Mouse (Mus musculus) spleen, adult 2 months (tissue): Measurements from ENCODE around the gene Asap2. TPM values are rescaled to one million over a fixed set of nuclear protein-coding genes. Genes with fewer than 3 reads are reported as not detected.
"Not testable (repeated sequence)": the region's sequence is repeated elsewhere in the genome, so short reads cannot be mapped to it uniquely, and the experiment has no call there.

Source experiments
- DNase-seq, 2 experiments: peaks; one replicate each; pipeline versions ENCODE4 v3.0.0 to v3.0.0-alpha.2; 2012 to 2021; ENCODE audit warnings: low spot score in 2 of 2, low read depth in 1 of 2
- H3K27ac ChIP-seq: fragments of 200-500 bp; 2 replicates; pipeline ENCODE4 v1.5.1; 2012; ENCODE audit warnings: low read length, inconsistent platforms; ENCODE audit not compliant: insufficient read depth
- H3K27me3 ChIP-seq: fragments of 200-500 bp; 2 replicates; pipeline ENCODE4 v1.6.1; 2012; ENCODE audit warnings: mild to moderate bottlenecking, moderate library complexity, low read length, inconsistent platforms; ENCODE audit not compliant: control insufficient read depth, insufficient read depth
- H3K36me3 ChIP-seq: fragments of 200-500 bp; 2 replicates; pipeline ENCODE4 v1.6.1; 2012; ENCODE audit warnings: mild to moderate bottlenecking, low read length, inconsistent platforms; ENCODE audit not compliant: control insufficient read depth, insufficient read depth
- H3K4me1 ChIP-seq: fragments of 200-500 bp; 2 replicates; pipeline ENCODE4 v1.6.1; 2011; ENCODE audit warnings: inconsistent platforms; ENCODE audit not compliant: control insufficient read depth, insufficient read depth, insufficient read length
- H3K4me3 ChIP-seq: fragments of 200-500 bp; 2 replicates; pipeline ENCODE4 v1.5.1; 2011; ENCODE audit warnings: mild to moderate bottlenecking, inconsistent platforms; ENCODE audit not compliant: insufficient read depth, insufficient read length; ENCODE audit errors: extremely low read depth
- CTCF ChIP-seq: fragments of 200-500 bp; IDR thresholded peaks from 2 replicates; pipeline ENCODE4 v1.5.1; 2011; ENCODE audit warnings: mild to moderate bottlenecking, inconsistent platforms; ENCODE audit not compliant: insufficient read depth, insufficient read length, insufficient replicate concordance; ENCODE audit errors: extremely low read depth
- WGBS: fragments of 180-500 bp; shearing (Covaris S2); methylation state at CpG from one replicate; pipeline ENCODE4 v1.1.7; 2018; 5-methylcytosine and 5-hydroxymethylcytosine counted together
- polyA plus RNA-seq: library from polyadenylated mRNA; depleted of rRNA; stranded (reverse); fragments of >200 nt; gene quantifications from 2 replicates; pipeline ENCODE4 v1.2.3, GENCODE M21; 2012; rRNA removed

Asap2 gene
- 3.3 and 3.7 TPM in 2 replicates for polyA plus RNA-seq

DNA sequence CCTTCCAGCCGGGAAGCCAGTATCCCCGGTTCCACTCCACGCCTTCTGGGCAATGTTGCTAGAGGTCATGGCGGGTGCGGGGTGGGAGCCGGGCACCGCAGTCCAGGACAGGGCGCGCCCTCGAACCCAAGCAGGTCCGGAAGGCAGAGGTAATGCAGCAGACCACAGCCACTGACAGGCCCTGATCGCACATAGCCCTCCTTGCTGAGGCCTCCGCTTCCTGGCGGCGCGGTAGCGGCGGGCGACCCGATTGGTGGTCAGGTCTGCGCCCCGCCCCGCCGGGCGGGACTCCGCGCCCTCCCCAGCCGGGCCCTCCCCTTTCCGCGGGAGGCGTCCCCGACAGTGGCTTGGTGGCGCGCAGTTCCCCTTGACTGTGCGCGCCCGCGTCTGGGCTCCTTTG is at the start of gene Asap2:
Asap2 (plus strand) TSS at position 328 of the 400 bp plus-strand sequence.
- peak in 1 of 2 experiments; percentile 44 for DNase-seq
- H3K27ac ChIP-seq, H3K36me3 ChIP-seq, H3K27me3 ChIP-seq, H3K4me1 ChIP-seq: not testable (repeated sequence)
- WGBS = under 1% methylated on average over 25 of the region's 38 CpGs
- peak within 1 kb of the TSS; percentile 51 for H3K4me3 ChIP-seq

DNA sequence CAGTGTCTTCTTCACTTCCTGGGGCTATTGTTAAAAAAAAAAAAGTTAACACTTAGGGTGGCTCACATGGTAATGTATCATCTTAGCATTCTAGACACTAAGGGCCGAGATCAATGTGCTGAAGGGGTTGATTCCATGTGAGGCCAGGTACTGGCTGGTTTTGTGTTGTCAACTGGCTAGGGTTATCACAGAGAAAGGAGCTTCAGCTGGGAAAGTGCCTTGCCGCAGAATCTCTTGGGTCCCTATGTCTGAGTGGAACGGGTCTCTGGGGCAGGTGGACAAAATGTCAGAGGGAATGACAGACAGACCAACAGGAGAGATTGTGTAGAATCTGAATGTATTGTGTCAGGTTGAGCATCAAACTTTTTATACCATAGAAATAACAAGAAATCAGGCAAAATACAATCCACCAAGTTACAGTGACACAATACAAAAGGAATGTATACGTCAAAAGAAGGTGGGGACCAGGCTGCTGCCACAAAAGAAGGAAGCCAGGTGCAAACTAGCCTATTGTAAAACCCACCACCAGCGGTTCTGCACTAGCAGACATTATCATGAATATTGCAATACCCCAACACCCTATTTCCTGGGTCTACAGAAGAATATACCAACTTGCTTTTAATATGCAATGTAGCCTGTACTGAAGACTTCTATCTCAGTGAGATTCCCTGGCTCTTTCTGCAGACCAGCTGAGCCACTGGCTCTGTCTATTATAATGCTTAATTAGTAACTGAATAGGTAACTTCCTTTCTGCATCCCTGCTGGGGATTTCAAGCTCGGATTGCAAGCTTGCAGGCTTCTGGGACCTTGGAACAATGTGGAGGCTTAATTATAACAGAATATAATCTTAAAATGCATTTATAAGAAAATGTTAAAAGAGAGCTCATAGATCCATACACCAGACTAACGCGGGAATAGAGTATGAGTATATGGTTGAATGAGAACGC is 42.9 kb upstream of the Asap2 start:
- H3K4me3 ChIP-seq, H3K4me1 ChIP-seq, H3K36me3 ChIP-seq, DNase-seq, H3K27me3 ChIP-seq, H3K27ac ChIP-seq: not testable (repeated sequence)
- 75% methylated on average over 9 of the region's 9 CpGs for WGBS

DNA sequence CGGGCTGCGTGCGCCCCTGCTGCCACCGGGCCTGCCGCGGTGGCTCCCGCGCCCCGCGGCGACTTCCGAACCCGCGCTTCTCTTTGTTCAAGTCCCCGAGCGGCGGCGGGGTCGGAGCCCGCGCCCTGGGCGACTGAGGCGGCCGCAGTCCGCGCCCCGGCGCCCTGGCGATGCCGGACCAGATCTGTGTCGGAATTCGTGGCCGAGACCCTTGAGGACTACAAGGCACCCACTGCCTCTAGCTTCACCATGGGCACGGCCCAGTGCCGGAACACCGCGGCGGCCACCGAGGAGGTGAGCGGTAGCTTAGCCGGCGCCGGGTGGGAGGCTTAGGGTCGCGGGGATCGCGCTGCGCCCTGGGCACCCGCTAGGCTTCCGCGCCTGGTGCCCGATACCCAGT is 320 bp downstream of the Asap2 start:
- 0% methylated on average over 41 of the region's 52 CpGs for WGBS
- peak in 1 of 2 experiments; percentile 3 for DNase-seq
- H3K27ac ChIP-seq, H3K4me1 ChIP-seq, H3K36me3 ChIP-seq, H3K27me3 ChIP-seq: not testable (repeated sequence)
- H3K4me3 ChIP-seq = peak overlapping the region; percentile 51

DNA sequence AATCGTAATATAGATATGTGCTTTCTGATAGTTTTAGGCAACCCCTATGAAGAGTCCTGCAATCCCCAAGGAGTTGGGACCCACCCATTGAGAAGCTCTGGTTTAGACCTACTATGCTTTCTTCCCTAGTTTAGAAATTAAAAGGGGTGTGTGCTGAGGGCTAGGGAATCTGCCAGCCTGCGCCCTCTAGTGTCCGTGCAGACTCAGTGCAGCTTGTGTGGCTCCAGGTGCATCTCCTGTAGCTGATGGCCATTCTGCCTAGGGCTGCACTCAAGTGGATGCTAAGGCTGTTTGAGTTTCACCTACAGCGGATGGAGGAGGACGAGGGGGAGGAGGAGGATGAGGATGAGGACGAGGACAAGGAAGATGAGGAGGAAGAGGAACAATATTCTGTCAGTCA is 40.6 kb downstream of the Asap2 start:
- WGBS = 61% methylated on average over 6 of the region's 6 CpGs
- not testable (repeated sequence) for H3K27me3 ChIP-seq, H3K36me3 ChIP-seq, H3K4me3 ChIP-seq, H3K4me1 ChIP-seq, H3K27ac ChIP-seq, DNase-seq
- TF ChIP-seq CTCF = peak; percentile 18; the same call in 1 of the 2 replicates

DNA sequence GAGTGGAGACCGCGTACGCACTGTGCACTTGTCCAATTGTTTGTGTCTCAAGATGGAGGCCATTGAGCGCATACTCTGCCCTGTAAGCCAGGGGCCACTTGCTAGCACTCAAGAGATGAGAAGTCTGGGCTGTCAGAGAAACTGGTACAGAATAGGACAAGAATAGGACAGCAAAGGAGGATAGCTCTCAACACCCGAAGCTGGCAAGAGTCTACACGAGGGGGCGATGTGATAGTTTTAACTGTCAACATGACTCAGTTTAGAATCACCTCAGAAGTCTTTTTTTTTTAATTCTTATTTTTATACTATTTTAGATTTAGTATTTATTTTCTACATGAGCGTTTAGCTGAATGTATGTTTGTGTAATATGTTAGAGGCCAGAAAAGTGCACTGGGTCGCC is 56.5 kb downstream of the Asap2 start:
- not testable (repeated sequence) for H3K36me3 ChIP-seq, H3K27me3 ChIP-seq, DNase-seq, H3K27ac ChIP-seq, H3K4me3 ChIP-seq, H3K4me1 ChIP-seq
- WGBS = 93% methylated on average over 9 of the region's 9 CpGs

DNA sequence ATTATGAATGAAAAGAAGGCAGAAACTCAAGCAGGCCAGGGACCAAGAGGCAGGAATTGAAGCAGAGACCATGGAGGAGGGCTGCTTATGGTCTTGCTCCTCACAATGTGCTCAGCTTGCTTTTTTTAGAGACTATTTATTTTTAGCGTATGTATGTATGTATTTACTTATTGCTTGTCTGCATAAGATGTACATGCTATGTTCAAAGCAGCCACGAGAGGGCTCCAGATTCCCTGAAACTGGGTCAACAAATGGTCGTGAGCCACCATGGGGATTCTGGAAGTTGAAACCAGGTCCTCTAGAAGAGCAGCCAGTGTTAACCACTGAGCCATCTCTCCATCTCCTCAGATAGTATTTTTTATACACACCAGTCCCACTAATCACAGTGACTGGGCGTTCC is 85.5 kb downstream of the Asap2 start:
- H3K4me1 ChIP-seq, H3K4me3 ChIP-seq, H3K27ac ChIP-seq, H3K36me3 ChIP-seq, H3K27me3 ChIP-seq: not testable (repeated sequence)
- whole genome bisulfite sequencing = 13% methylated on average over 4 of the region's 4 CpGs
- peak in 1 of 2 experiments; percentile 67 for DNase-seq

DNA sequence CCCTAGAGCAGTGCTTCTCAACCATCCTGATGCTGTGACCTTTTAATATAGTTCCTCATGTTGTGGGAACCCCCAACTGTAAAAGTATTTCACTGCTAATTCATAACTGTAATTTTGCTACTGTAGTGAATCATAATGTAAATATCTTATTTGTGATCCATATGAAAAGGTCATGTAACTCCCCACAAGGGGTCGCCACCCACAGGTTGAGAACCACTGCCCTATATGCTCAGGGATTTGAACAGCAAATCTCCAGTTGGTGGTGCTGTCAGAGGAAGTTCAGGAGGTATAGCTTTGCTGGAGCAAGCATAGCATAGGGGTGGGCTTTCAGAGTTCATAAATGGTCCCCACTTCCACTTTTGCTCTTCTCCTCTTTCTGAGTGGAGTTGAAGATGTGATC is 99.9 kb downstream of the Asap2 start:
- not testable (repeated sequence) for H3K27ac ChIP-seq, H3K27me3 ChIP-seq, H3K4me3 ChIP-seq, H3K4me1 ChIP-seq, H3K36me3 ChIP-seq
- peak in 1 of 2 experiments; percentile 5 for DNase-seq
- 24% methylated on average over 1 of the region's 1 CpGs for WGBS

DNA sequence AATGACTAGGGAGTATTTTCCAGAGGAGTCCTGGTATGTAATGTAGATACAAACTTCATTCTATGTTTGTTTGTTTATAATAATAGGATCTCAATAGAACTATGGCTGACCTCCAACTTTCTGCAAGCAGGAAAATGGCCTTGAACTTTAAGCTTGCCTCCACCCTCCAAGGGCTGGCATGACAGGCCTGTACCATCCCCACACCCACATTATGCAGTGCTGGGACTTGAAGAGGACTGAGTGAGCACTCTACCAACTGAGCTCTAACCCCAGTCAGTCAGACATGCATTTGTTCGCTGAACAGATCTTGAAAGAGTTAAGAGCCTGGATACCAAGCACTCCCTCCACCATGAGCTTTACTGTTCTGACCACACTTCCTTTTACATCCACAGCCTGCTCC is 102.2 kb downstream of the Asap2 start:
- not testable (repeated sequence) for H3K36me3 ChIP-seq, H3K27ac ChIP-seq, H3K27me3 ChIP-seq, H3K4me1 ChIP-seq, H3K4me3 ChIP-seq, DNase-seq
- WGBS = 78% methylated on average over 1 of the region's 1 CpGs

DNA sequence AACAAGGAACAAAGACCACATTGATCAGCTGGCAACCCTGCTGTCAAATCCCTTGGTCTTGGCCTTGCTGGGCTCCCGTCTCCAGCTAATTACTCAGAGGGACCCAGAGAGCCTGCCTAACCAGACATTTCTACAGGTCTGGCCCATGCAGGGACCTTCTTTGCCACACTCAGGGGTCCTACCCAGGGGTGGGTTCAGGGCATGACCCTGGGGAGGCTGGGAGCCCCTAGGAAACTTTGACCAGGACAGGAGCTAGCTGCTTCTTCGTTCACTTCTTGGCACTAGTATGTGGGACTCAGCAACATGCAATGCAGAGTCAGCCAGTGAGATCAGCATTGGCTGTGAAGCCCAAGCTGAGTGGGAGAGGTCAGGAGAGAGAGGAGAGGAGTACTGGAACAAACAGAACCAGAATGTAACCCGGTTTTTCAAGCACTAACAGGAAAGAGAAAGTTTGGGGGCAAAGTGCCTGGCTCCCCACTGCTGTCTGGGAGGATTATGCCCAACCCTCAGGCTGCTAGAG is 107.6 kb downstream of the Asap2 start:
- H3K4me1 ChIP-seq, DNase-seq, H3K27me3 ChIP-seq, H3K36me3 ChIP-seq, H3K27ac ChIP-seq, H3K4me3 ChIP-seq: not testable (repeated sequence)
- WGBS = 66% methylated on average over 3 of the region's 3 CpGs

DNA sequence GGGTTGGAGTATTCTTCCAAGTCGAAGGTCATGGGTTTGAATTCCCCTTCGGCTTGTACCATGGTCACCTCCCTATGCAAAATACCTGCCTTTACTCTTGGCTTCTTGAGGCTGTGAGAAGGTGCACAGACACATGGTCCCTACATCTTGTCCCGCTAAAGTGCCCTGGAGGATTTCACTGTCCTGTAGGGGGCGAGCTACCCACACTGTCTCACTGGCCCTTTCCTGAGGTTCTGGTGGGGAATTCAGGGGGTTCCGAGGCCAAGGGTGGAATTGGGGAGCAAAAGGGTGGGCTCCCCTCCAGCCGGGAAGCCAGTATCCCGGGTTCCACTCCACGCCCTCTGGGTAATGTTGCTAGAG is 120.8 kb downstream of the Asap2 start:
- H3K4me1 ChIP-seq, H3K36me3 ChIP-seq, H3K27ac ChIP-seq, H3K27me3 ChIP-seq, DNase-seq: not testable (repeated sequence)
- H3K4me3 ChIP-seq = peak overlapping the region; percentile 71
- WGBS = 2% methylated on average over 8 of the region's 8 CpGs
